Mouse (Mus musculus) heart, embryonic 15.5 days (tissue): ENCODE measurements around the gene Cacng7. TPM values are rescaled to one million over a fixed set of nuclear protein-coding genes. Genes with fewer than 3 reads are reported as not detected.
A peak's percentile ranks its signal among the peaks of the same experiment; 100 is the strongest.

Experiments
- ATAC-seq: fragments of 200-750 bp; cut with Nextera tagmentation; replicated peaks from 2 replicates; pipeline ENCODE4 v1.8.0; 2017; ENCODE audit warnings: low read depth, moderate TSS enrichment; ENCODE audit not compliant: insufficient number of reproducible peaks, insufficient read depth, low FRiP score
- H3K27ac ChIP-seq: fragments of 300-500 bp; sonication (generic); 2 replicates; pipeline ENCODE4 v1.5.1; 2015; ENCODE audit warnings: mild to moderate bottlenecking, inconsistent platforms
- H3K27me3 ChIP-seq: fragments of 300-500 bp; sonication (generic); 2 replicates; pipeline ENCODE4 v1.6.1; 2015; ENCODE audit warnings: inconsistent platforms
- H3K36me3 ChIP-seq: fragments of 300-500 bp; sonication (generic); 2 replicates; pipeline ENCODE4 v1.6.1; 2015; ENCODE audit warnings: mild to moderate bottlenecking, inconsistent platforms
- H3K4me1 ChIP-seq: fragments of 300-500 bp; sonication (generic); replicated peaks from 2 replicates; pipeline ENCODE4 v1.6.1; 2015; ENCODE audit warnings: inconsistent platforms
- H3K4me2 ChIP-seq: fragments of 300-500 bp; sonication (generic); 2 replicates; pipeline ENCODE4 v1.6.1; 2015; ENCODE audit warnings: inconsistent platforms, mild to moderate bottlenecking, moderate library complexity
- H3K4me3 ChIP-seq: fragments of 300-500 bp; sonication (generic); 2 replicates; pipeline ENCODE4 v1.5.1; 2015; ENCODE audit warnings: mild to moderate bottlenecking, inconsistent platforms
- H3K9ac ChIP-seq: fragments of 300-500 bp; sonication (generic); 2 replicates; pipeline ENCODE4 v1.6.1; 2015; ENCODE audit warnings: mild to moderate bottlenecking, inconsistent platforms
- H3K9me3 ChIP-seq: fragments of 300-500 bp; sonication (generic); replicated peaks from 2 replicates; pipeline ENCODE4 v1.6.1; 2016; ENCODE audit warnings: inconsistent platforms
- WGBS: fragments of 180-500 bp; shearing (Covaris S2); methylation state at CpG from one replicate; pipeline ENCODE4 v1.1.7; 2015; ENCODE audit warnings: mixed read lengths; 5-methylcytosine and 5-hydroxymethylcytosine counted together
- polyA plus RNA-seq: library from polyadenylated mRNA; unstranded; fragments of >200 nt; fragmentation: Nextera tagmentation; extraction: Ambion mirVana; gene quantifications from 2 replicates; pipeline ENCODE4 v1.2.1, GENCODE M21; 2015

Cacng7 gene
- polyA plus RNA-seq, 1 experiment from 2014 or later: 0.10 TPM

DNA sequence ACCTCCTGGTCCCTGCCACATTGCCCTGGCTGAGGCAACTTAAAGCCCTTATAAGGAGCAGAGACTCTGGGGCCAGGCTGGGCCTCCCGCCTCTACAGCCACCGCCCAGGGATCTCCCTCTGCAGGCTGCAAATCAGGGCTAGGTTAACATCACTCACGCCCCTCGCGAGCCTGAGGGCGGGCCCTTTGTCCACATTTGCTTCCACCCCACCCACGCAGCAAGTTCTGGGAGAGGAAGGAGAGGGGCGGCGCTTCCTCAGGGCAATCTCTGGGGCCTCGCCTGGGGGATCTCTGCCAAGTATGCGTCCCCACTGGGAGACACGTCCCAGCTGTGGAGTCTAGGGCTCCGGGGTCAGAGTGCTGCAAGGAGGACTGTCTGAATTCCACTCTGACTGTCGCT, 40.0 kb upstream of the Cacng7 start:
- Histone ChIP-seq H3K27ac (peak overlapping the region; percentile 88), H3K4me2 (peak overlapping the region; percentile 65), H3K9me3 (no peaks in the 10 kb centered on the region), H3K4me3 (peak overlapping the region; percentile 68), H3K27me3 (no peaks in the 10 kb centered on the region), H3K9ac (peak overlapping the region; percentile 44), H3K36me3 (peaks cover 37% of the 10 kb centered on the region), H3K4me1 (peaks cover 59% of the 10 kb centered on the region)
- ATAC-seq: peak; percentile 86
- 1% methylated on average over 14 of the region's 14 CpGs for WGBS

DNA sequence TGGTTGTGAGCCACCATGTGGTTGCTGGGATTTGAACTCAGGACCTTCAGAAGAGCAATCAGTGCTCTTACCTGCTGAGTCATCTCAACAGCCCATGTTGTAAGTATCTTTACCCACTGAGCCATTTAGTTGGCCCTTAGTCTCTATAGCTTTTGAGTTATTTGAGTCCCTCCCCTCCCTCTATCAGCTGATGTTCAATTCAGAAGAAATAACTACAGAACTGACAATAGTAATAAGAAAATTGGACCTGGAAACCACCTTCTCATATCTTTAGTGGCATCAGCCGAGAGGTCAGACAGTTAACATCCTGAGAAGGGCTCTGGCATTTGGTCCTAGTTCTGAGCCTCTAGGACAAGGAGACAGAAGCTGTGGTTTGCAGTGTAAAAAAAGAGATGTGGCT, 38.0 kb upstream of the Cacng7 start:
- Histone ChIP-seq H3K4me3 (0 out of 2 replicates have a peak overlapping the region, but pooled peaks have one; percentile 0), H3K27ac (0 out of 2 replicates have a peak overlapping the region, but pooled peaks have one; percentile 16), H3K4me1 (peaks cover 77% of the 10 kb centered on the region), H3K4me2 (peak overlapping the region; percentile 21), H3K9me3 (no peaks in the 10 kb centered on the region), H3K9ac (0 out of 2 replicates have a peak overlapping the region, but pooled peaks have one; percentile 14), H3K36me3 (peaks cover 45% of the 10 kb centered on the region), H3K27me3 (no peaks in the 10 kb centered on the region)
- ATAC-seq: no peak
- 72% methylated on average over 1 of the region's 1 CpGs for WGBS

DNA sequence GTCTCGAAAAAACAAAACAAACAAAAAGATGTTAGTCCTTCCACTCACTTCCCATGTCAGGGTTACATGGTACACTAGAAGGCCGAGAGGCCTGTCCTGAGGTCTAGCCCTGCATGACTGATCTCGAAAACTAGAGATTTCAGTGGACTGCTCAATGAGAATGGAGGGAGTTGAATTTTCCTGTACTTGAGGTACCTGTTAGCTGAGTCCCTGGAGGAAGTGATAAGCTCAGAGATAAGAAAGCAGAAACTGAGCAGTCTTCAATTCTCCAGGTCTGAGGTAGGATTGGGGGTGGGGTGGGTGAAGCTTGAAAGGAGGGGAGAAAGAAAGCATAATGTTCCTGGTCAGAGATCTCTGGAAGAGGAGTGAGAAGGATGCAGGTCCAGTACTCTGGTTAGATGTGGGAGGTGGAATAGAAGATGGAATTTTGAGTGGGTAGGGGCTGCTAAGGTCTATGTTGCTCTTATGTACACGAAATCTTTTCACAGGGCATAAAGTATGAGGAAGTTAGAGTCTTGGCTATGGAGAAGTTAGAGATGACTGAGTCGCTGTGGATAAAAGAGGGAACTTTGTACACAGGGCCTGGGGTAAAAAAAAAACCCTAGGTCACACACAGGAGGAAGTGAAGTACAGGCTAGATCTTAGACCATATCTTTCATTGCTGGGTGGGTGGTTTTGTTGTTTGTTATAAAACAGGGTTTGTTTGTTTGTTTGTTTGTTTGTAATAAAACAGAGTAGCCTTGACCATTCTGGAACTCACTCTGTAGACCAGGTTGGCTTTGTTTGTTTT, 37.2 kb upstream of the Cacng7 start:
- Histone ChIP-seq H3K27ac (0 out of 2 replicates have a peak overlapping the region, but pooled peaks have one; percentile 2), H3K4me2 (peak overlapping the region; percentile 21), H3K27me3 (no peaks in the 10 kb centered on the region), H3K4me1 (peaks cover 81% of the 10 kb centered on the region), H3K4me3 (0 out of 2 replicates have a peak overlapping the region, but pooled peaks have one; percentile 0), H3K9ac (0 out of 2 replicates have a peak overlapping the region, but pooled peaks have one; percentile 14), H3K9me3 (no peaks in the 10 kb centered on the region), H3K36me3 (peaks cover 47% of the 10 kb centered on the region)
- 71% methylated on average over 5 of the region's 5 CpGs for WGBS
- ATAC-seq: no peak

DNA sequence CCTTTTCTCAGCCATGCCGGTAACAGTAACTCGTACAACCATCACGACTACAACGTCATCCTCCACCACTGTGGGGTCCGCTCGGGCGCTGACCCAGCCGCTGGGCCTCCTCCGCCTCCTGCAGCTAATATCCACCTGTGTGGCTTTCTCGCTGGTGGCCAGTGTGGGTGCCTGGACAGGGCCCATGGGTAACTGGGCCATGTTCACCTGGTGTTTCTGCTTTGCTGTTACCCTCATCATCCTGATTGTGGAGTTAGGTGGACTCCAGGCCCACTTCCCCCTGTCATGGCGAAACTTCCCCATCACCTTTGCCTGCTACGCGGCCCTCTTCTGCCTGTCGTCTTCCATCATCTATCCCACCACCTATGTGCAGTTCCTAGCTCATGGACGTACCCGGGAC, 36.0 kb upstream of the Cacng7 start:
- 92% methylated on average over 16 of the region's 16 CpGs for WGBS
- H3K4me2 ChIP-seq: peak overlapping the region; percentile 53
- no peaks in the 10 kb centered on the region for H3K27me3 ChIP-seq
- H3K27ac ChIP-seq: no peak overlapping the region
- H3K9ac ChIP-seq: no peak overlapping the region
- peaks cover 47% of the 10 kb centered on the region for H3K36me3 ChIP-seq
- no peaks in the 10 kb centered on the region for H3K9me3 ChIP-seq
- no peak for ATAC-seq
- peaks cover 83% of the 10 kb centered on the region for H3K4me1 ChIP-seq
- H3K4me3 ChIP-seq: no peak overlapping the region

DNA sequence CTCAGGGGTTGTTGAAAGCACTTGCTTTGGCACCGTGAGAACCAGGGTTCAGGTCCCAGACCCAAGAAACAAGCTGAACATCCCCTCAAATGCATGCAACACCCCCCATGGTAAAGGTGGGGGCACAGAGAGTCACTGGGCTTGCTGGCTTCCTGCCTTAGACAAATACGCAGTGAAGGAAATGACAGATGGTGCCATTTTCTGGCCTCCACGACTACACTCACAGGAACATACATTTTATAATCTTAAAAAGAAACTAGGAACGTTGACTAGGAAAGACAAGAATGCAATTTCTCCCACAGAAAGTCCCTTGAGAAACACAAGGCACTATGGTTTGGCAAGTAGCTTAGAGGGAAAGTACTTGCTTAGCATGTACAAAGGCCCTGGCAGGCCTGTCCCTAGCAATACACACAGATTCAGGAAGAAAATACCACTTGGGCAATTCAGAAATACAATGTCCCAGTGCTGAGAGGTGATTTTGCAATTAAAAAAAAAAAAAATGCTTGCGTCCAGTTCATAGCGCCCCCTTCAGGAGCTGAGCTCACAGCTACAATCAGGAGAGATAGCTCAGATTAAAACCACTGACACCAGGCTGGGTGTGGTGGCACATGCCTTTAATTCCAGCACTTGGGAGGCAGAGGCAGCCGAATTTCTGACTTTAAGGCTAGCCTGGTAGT, 32.7 kb upstream of the Cacng7 start:
- Histone ChIP-seq H3K9me3 (no peaks in the 10 kb centered on the region), H3K36me3 (peaks cover 36% of the 10 kb centered on the region), H3K27me3 (peaks cover 16% of the 10 kb centered on the region), H3K4me2 (0 out of 2 replicates have a peak overlapping the region, but pooled peaks have one; percentile 15), H3K27ac (no peak overlapping the region), H3K4me3 (no peak overlapping the region), H3K4me1 (peaks cover 88% of the 10 kb centered on the region), H3K9ac (no peak overlapping the region)
- ATAC-seq: no peak
- WGBS: 56% methylated on average over 7 of the region's 7 CpGs

DNA sequence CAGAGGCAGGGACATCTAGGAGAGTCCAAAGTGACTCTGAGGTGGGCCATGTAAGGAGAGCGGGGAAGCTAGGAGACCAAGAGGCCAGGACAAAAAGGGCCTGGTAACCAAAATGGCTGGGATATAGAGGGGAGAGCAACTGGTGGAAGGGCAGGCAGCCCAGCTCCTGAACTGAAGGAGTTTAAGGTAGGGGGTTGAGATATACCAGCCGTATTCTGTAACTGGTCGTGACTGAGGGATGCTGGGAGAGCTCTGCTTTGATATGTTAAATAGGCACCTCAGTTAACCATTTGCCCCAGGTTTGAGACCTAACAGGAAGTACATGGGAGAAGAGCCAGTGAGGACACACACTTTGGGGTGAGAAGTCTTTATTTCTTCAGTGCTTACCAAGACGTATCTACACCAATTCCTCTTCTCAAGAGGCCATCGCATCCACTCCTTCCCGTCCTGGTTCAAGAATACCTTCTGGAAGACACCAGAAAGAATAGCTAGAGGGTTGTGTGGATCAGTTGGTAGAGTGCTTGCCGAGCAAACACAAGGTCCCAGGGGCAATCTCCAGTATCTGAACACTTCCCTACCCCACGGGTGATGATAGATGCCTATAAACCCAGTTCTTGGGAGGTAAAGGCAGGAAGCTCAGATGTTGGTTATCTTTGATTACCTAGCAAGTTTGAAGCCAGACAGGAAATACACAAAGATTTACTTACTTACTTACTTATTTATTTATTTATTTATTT, 31.7 kb upstream of the Cacng7 start:
- Histone ChIP-seq H3K9ac (no peak overlapping the region), H3K4me2 (peak overlapping the region; percentile 68; the same call in 1 of the 2 replicates), H3K36me3 (peaks cover 27% of the 10 kb centered on the region), H3K4me3 (no peak overlapping the region), H3K27ac (no peak overlapping the region; the same call in 1 of the 2 replicates), H3K27me3 (peaks cover 26% of the 10 kb centered on the region), H3K9me3 (no peaks in the 10 kb centered on the region), H3K4me1 (peaks cover 78% of the 10 kb centered on the region)
- no peak for ATAC-seq
- 49% methylated on average over 8 of the region's 8 CpGs for WGBS

DNA sequence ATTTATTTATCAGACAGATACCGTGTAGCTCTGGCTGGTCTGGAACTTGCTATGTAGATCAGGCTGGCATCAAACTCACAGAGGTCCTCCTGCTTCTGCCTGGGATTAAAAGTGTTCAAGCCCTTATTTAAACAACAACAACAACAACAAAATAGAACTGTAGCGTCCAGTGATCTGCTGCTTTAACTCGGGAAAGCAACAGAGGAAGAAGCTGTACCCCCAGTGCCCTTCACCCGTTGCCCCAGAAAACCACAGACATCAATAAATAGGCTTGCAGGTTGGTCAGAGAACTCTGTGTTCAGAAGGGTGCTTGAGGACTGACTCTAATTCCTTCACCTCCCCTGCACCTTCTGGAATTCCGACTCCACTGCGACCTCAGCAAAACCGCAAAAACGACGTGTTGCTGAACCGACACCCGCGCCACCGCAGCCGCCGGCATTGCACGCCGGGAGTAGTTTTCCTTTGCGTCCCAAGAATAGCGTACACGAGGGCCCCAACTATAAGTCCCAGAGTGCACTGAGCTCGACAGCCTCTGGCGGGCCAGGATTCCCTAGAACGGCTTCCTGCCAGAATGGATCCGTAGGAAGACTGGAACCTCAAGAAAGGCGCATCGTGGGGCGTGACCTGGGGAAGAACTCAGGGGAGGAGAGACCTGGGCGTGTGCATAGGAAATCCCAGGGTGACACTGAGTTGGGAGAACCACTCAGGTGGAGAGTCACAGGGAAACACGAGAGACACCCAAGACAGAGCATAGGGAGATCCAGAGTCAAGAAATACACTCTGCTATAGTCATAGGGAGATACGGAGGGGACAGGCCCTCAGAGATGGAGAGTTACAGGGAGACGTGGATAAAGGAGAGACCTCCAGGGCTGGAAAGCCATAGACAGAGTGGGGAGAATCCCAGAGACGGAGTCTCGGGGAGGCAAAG, 30.9 kb upstream of the Cacng7 start:
- H3K36me3 ChIP-seq: peaks cover 19% of the 10 kb centered on the region
- peak overlapping the region; percentile 31 for H3K9ac ChIP-seq
- peak; percentile 70 for ATAC-seq
- H3K27ac ChIP-seq: peak overlapping the region; percentile 69
- H3K27me3 ChIP-seq: peaks cover 30% of the 10 kb centered on the region
- 3% methylated on average over 33 of the region's 33 CpGs for WGBS
- peak overlapping the region; percentile 68 for H3K4me2 ChIP-seq
- H3K9me3 ChIP-seq: no peaks in the 10 kb centered on the region
- H3K4me3 ChIP-seq: peak overlapping the region; percentile 43
- H3K4me1 ChIP-seq: peaks cover 71% of the 10 kb centered on the region

DNA sequence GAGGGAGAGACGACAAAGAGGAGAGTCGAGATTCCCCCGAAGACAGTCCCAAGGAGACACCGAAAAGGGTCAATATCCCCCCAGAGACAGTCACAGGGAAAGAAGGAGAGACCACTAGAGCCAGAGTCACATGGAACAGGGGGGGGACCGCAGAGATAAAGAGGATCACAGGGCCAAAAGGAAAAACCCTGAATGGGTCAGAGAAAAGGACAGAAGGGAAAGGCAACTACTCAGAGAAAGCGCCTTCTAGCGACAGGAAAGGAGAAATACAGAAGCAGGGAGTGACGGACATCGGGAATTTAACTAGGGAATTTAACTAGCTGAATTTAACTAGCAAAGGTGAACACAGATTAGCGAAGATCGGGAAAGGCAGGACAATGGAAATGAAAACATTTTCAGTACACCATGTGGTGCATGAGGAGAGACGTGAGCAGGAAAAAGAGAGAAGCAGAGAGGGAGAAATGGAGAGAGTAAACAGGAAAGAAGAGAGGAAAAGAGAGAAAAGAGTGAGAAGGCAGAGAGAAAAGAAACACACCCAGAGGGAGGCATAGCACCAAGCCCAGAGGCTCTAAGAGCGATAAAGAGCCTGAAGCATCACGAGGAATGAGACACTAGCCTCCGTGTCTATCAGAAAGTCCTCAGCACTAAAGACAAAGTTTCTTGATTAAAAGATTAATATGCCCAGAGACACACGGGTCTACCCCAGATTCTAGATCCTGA, 30.0 kb upstream of the Cacng7 start:
- H3K27ac ChIP-seq: peak overlapping the region; percentile 69
- ATAC-seq: peak; percentile 21; the same call in 1 of the 2 replicates
- H3K9me3 ChIP-seq: no peaks in the 10 kb centered on the region
- peak overlapping the region; percentile 68 for H3K4me2 ChIP-seq
- H3K9ac ChIP-seq: peak overlapping the region; percentile 37
- H3K4me1 ChIP-seq: peaks cover 63% of the 10 kb centered on the region
- H3K36me3 ChIP-seq: peaks cover 11% of the 10 kb centered on the region; the same call in 1 of the 2 replicates
- H3K27me3 ChIP-seq: peaks cover 32% of the 10 kb centered on the region
- peak overlapping the region; percentile 43 for H3K4me3 ChIP-seq
- WGBS: 2% methylated on average over 16 of the region's 16 CpGs

DNA sequence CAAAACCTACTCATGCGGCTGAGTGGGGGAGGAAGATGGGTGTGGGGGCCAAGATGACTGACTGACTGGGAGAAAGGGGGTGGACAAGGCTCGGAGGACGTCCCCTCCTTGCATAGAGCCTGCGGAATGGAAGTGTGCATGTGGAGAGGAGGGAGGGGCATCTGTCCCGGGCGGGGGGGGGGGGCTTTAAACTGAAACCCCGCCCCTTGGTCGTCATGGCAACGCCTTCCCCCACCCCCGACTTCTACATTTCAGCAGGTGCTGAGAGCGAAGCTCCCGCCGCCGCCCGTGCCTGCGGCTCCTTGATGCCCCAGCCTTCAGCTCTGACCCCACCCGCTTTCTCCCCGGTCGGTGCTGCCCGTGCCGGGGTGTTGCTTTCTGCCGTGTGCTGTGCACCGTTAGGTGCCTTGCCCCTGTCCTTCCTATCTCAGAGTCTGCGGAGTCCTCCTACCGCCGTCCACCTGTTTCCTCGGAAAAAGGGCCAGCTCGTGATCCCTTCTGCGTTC, 29.4 kb upstream of the Cacng7 start:
- H3K27me3 ChIP-seq: peaks cover 33% of the 10 kb centered on the region
- H3K4me1 ChIP-seq: peaks cover 57% of the 10 kb centered on the region
- peak overlapping the region; percentile 68 for H3K4me2 ChIP-seq
- H3K9me3 ChIP-seq: no peaks in the 10 kb centered on the region
- no peak for ATAC-seq
- peaks cover 8% of the 10 kb centered on the region; the same call in 1 of the 2 replicates for H3K36me3 ChIP-seq
- peak overlapping the region; percentile 43 for H3K4me3 ChIP-seq
- H3K9ac ChIP-seq: peak overlapping the region; percentile 37
- WGBS: under 1% methylated on average over 24 of the region's 29 CpGs
- no peak overlapping the region for H3K27ac ChIP-seq
